Mouse (Mus musculus) Patski (cell line): ENCODE measurements around the gene Fam136a. TPM values are rescaled to one million over a fixed set of nuclear protein-coding genes. Genes with fewer than 3 reads are reported as not detected.

Experiments
- ATAC-seq: fragments of 100-300 bp; one replicate; pipeline ENCODE4 v1.8.0; 2021
- CTCF ChIA-PET: fragments of 350-600 bp; sonication (Branson Sonifier 250); formaldehyde crosslinking; loops from one replicate; lab custom pipeline; 2022; ENCODE audit warnings: inconsistent platforms; lab: Charles Lee
- POLR2A ChIA-PET: fragments of 350-600 bp; sonication (Branson Sonifier 250); formaldehyde crosslinking; loops from one replicate; lab custom pipeline; 2022; ENCODE audit warnings: antibody characterized with exemption, inconsistent platforms; lab: Charles Lee
- DNase-seq: peaks from one replicate; pipeline ENCODE4 v3.0.0-alpha.2; 2011; ENCODE audit warnings: low read depth, low spot score
- H3K27me3 ChIP-seq: fragments of 371-371 bp; one replicate; pipeline ENCODE4 v1.5.1; 2021
- CTCF ChIP-seq: fragments of 100-300 bp; IDR thresholded peaks from one replicate; pipeline ENCODE4 v1.5.1; 2021
- in situ Hi-C: fragments of 300-500 bp; cut with MboI; formaldehyde crosslinking; loops from 3 replicates; pipeline ENCODE4 v1.11.1; 2018; ENCODE audit warnings: low pct_unique_long_range_greater_than_20kb, mixed read lengths
- polyA plus RNA-seq: library from polyadenylated mRNA; unstranded; gene quantifications from one replicate; pipeline ENCODE4 v1.2.3, GENCODE M21; 2021

Fam136a gene
- polyA plus RNA-seq, 1 experiment from 2014 or later = 36.3 TPM

DNA sequence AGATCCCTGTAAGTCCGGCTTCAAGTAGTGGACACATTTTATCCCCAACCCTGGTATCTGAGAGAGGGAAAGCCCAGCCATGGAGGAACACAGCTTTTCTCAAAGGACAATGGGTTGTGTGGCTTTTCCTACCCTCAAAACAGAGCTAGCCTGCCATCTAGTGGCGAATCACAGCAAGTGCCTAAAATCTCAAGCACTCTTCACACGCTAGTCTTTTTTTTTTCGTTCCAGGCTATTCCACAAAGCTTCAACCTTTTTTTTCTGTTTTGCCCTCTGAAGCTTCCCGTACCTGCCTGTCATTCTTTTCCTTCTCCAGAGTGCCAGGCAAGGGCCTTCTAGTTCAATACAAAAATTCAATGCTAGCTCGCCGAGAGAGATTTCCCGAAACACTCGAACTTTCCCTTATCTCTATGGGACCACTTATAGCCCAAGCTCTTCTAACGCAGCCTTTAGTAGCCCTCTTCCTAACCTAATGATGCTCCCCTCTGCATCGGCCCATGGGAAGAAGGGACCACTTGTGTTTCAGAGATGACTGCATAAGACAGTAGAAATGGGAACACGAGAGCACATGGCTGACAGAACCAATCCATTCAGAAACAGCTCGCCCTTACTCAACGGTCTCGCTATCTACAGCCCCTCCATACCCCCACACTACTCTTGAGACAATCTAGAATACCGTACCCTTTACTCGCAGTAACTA lies 854 bp upstream of the Fam136a start:
- TF ChIP-seq CTCF = no peak
- ChIA-PET CTCF (interaction anchor here (0.7 to 6.9 kb wide), 38 partner anchors 8 to 429 kb away, joined by 3 to 50 read pairs (median 4); partner anchors contain the start of genes Pcyox1, Tgfa and Tia1), POLR2A (interaction anchor here (0.7 to 3.6 kb wide), 4 partner anchors 33 to 236 kb away, joined by 3 to 15 read pairs (median 5); partner anchors contain the start of gene Pcyox1)
- in situ Hi-C loops = loop anchor here (5.0 to 10.0 kb wide), 3 partner anchors 38 to 340 kb away; partner anchors contain the start of genes Add2 and Tia1
- DNase-seq (no peak), ATAC-seq (no peak)
- H3K27me3 ChIP-seq = no peaks in the 10 kb centered on the region

- no peak for TF ChIP-seq CTCF
Observed at GRCm38 (mm10) chr6:86366125-86366852, 843 bp downstream of the Fam136a start.

DNA sequence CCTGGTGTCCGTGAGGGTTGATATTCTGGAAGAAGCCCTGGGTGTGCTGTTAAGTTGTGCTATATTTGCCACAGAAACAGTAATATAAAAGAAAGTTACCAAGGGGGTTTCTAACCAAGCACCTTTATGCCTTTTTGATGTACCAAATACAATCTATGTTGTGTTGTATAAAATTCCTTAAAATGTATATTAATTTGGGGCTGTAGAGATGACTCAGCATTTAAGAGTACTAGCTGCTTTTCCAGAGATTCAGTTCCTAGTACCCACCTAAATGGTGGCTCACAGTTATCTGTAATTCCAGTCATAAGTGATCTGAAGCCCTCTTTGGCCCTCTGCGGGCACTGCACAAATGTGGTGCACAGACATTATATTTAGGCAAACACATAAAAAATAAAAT lies 1.4 kb downstream of the Fam136a start:
- no peak for TF ChIP-seq CTCF
- ChIA-PET POLR2A (interaction anchor here (3.6 kb wide), 1 partner anchor 30 kb away, joined by 15 read pairs; the partner anchor contains the start of gene Pcyox1), CTCF (interaction anchor here (6.9 kb wide), 1 partner anchor 33 kb away, joined by 50 read pairs; no protein-coding TSS in a partner anchor)
- in situ Hi-C loops = loop anchor here (5.0 to 10.0 kb wide), 2 partner anchors 35 to 342 kb away; partner anchors contain the start of genes Add2 and Tia1
- no peaks in the 10 kb centered on the region for H3K27me3 ChIP-seq
- DNase-seq = no peak
- ATAC-seq = no peak

More at GRCm38 (mm10) chr6:86366125-86366852, 843 bp downstream of the Fam136a start:
- in situ Hi-C loops = loop anchor here (5.0 to 10.0 kb wide), 2 partner anchors 36 to 341 kb away; partner anchors contain the start of genes Add2 and Tia1
- ATAC-seq = no peak
- POLR2A ChIA-PET = interaction anchor here (2.1 to 3.6 kb wide), 2 partner anchors 31 to 34 kb away, joined by 6 to 15 read pairs; partner anchors contain the start of gene Pcyox1
- DNase-seq = no peak
- no peaks in the 10 kb centered on the region for H3K27me3 ChIP-seq
- CTCF ChIA-PET = interaction anchor here (1.0 to 6.9 kb wide), 4 partner anchors 25 to 224 kb away, joined by 3 to 50 read pairs (median 8); no protein-coding TSS in a partner anchor

DNA sequence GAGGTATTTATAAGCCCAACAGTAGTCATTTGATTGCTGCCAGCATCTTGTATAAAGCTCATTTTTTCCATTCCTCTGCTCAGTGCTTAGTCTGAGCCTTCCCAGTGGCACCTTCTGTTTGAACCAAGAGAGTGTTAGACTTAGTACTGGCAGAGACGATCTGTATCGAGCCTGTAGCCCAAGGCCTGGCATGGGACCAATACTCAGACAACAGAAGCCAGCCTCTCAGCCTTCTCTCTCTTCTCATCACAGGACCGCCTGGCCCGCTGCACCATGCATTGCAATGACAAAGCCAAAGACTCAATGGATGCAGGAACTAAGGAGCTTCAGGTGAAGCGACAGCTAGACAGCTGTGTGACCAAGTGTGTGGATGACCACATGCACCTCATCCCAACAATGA lies 3.0 kb downstream of the Fam136a start:
- ATAC-seq (no peak), DNase-seq (no peak)
- ChIA-PET CTCF (interaction anchor here (6.9 kb wide), 1 partner anchor 31 kb away, joined by 50 read pairs; no protein-coding TSS in a partner anchor), POLR2A (no interaction called here)
- no peak for TF ChIP-seq CTCF
- H3K27me3 ChIP-seq = no peaks in the 10 kb centered on the region
- in situ Hi-C loops = loop anchor here (5.0 to 10.0 kb wide), 2 partner anchors 34 to 344 kb away; partner anchors contain the start of genes Add2 and Tia1

GRCm38 (mm10) chr6:86370093-86370713 lies 4.8 kb downstream of the Fam136a start:
- ChIA-PET POLR2A (interaction anchor here (0.6 to 2.2 kb wide), 4 partner anchors 28 to 409 kb away, joined by 3 to 11 read pairs (median 4); partner anchors contain the start of genes Dusp11 and Pcyox1), CTCF (interaction anchor here (0.7 to 2.0 kb wide), 6 partner anchors 9 to 228 kb away, joined by 3 to 8 read pairs (median 4); no protein-coding TSS in a partner anchor)
- no peak for TF ChIP-seq CTCF
- DNase-seq (no peak), ATAC-seq (no peak)
- no peaks in the 10 kb centered on the region for H3K27me3 ChIP-seq
- in situ Hi-C loops = no loop called here

DNA sequence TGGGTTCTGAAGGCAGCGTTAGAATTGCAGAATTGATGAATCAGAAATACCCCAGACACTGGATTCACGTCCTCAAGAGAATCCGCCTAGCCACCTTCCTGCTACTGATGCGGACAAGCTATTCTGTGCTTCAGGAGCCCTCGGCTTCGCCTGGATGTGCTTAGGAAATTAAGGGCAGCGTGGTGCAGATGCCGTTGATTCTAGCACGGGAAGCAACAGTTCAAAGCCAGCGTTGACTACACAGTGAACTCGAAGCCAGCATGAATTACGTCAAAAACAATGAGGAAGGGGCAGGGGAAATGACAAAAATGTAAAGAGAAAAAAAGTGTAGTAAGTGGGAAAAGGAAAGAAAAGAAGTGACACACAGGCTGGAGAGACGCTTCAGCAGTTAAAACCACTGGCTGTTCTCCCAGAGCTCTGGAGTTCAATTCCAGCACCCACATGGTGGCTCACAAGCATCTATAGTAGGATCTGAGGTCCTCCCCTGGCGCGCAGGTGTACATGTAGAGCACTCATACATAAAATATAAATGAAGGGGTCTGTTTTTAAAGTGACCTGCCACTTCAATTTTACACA lies 5.4 kb downstream of the Fam136a start, which contains the start of gene Snrpg:
TSS of gene Snrpg (plus strand) at position 541 of the 576 bp plus-strand sequence.
- H3K27me3 ChIP-seq = no peaks in the 10 kb centered on the region
- no peak for TF ChIP-seq CTCF
- ChIA-PET CTCF (interaction anchor here (0.8 to 2.0 kb wide), 7 partner anchors 8 to 243 kb away, joined by 3 to 8 read pairs (median 4); no protein-coding TSS in a partner anchor), POLR2A (interaction anchor here (1.0 to 2.2 kb wide), 6 partner anchors 14 to 409 kb away, joined by 3 to 11 read pairs (median 3); partner anchors contain the start of genes Dusp11, Pcyox1 and Tia1)
- in situ Hi-C loops = no loop called here
- DNase-seq (no peak), ATAC-seq (peak; percentile 15)

DNA sequence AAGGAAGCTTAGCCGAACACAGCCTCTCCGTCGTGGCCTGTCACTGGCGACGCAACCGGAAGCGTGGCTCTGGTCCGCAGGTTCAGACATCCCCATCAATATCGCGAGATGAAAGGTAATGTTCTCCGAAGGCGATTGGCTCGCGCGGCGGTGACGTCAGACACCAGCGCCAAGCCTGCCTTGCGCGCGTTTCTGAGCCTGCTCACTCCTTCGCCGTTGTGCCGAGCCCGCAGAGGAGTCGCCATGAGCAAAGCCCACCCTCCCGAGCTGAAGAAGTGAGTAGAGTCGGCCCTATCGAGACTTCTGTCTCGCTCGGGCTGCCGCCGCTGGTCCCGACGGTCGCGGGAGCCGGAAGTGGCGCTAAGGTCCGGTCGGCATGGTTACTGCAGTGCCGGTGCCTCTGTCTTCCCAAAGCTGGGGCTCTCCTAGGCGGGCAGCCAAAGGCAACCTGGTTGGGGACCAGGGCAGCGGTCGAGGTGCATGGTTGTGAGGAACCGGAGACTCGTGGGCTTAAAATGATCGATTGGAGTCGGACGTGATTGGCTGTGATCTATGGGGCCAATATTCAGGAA lies 6.0 kb downstream of the Fam136a start:
- peak; percentile 75 for DNase-seq
- peak; percentile 73 for ATAC-seq
- in situ Hi-C loops = no loop called here
- H3K27me3 ChIP-seq = no peaks in the 10 kb centered on the region
- ChIA-PET POLR2A (interaction anchor here (0.7 to 2.2 kb wide), 5 partner anchors 9 to 33 kb away, joined by 3 to 11 read pairs (median 4); partner anchors contain the start of genes Pcyox1 and Tia1), CTCF (interaction anchor here (0.9 to 2.0 kb wide), 4 partner anchors 11 to 244 kb away, joined by 3 to 8 read pairs (median 4); no protein-coding TSS in a partner anchor)
- TF ChIP-seq CTCF = no peak

DNA sequence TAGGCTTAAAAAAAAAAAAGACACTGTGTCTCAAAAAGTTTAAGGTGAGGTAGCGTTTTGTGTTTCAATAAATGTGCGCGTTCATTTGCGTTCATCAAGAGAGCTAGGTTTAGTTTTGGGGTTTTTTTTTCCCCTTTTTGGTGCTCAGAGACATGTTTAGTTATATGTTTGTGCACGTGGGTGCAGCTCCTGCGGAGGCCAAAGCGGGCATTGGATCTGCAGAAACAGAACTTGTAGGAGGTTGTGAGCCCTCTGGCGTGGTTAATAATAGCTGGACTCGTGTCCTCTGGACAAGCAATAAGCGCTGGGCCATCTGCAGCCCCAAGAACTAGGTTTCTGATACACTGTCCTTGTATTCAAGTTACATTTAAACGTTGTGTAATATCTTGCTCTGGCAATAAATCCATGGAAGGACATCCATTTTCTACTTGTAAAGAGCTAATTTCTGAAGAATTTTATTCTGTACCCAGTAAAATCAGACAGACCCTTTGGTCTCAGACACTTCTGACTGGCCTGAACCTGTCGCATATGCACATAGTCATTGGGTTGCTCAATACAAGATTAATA lies 6.6 kb downstream of the Fam136a start:
- DNase-seq = no peak
- no peaks in the 10 kb centered on the region for H3K27me3 ChIP-seq
- POLR2A ChIA-PET = interaction anchor here (0.7 to 2.2 kb wide), 4 partner anchors 8 to 26 kb away, joined by 3 to 11 read pairs (median 4); partner anchors contain the start of gene Pcyox1
- in situ Hi-C loops = no loop called here
- no peak for TF ChIP-seq CTCF
- ATAC-seq = no peak
- CTCF ChIA-PET = interaction anchor here (0.9 to 1.2 kb wide), 2 partner anchors 11 to 245 kb away, joined by 3 to 5 read pairs; no protein-coding TSS in a partner anchor
